Mouse (Mus musculus): ENCODE results near the gene Slc4a8.

Gene Slc4a8

GRCm38 (mm10) chr15:100761419-100762185, at the start of gene Slc4a8:
Gene Slc4a8 (plus strand): TSS chr15:100761747.
- DNase-seq (ENCODE audit: low spot score): peak; percentile 91

- no peak for DNase-seq (ENCODE audit: low spot score)
Observed at GRCm38 (mm10) chr15:100714470-100714869, 47.1 kb upstream of the Slc4a8 start.

- no peak for DNase-seq (ENCODE audit: low spot score)
Observed at GRCm38 (mm10) chr15:100715399-100715993, 46.1 kb upstream of the Slc4a8 start.

GRCm38 (mm10) chr15:100717933-100718332, 43.6 kb upstream of the Slc4a8 start:
- no peak for DNase-seq (ENCODE audit: low spot score)

- DNase-seq (ENCODE audit: low spot score): no peak
Observed at GRCm38 (mm10) chr15:100718572-100718971, 43.0 kb upstream of the Slc4a8 start.

- DNase-seq (ENCODE audit: low spot score): no peak
Observed at GRCm38 (mm10) chr15:100719217-100719616, 42.3 kb upstream of the Slc4a8 start.

GRCm38 (mm10) chr15:100720066-100720465, 41.5 kb upstream of the Slc4a8 start:
- DNase-seq (ENCODE audit: low spot score): no peak

GRCm38 (mm10) chr15:100721445-100721844, 40.1 kb upstream of the Slc4a8 start:
- no peak for DNase-seq (ENCODE audit: low spot score)

- no peak for DNase-seq (ENCODE audit: low spot score)
Observed at GRCm38 (mm10) chr15:100722026-100722425, 39.5 kb upstream of the Slc4a8 start.

GRCm38 (mm10) chr15:100722564-100722963, 39.0 kb upstream of the Slc4a8 start:
- no peak for DNase-seq (ENCODE audit: low spot score)

- no peak for DNase-seq (ENCODE audit: low spot score)
Observed at GRCm38 (mm10) chr15:100723505-100723904, 38.0 kb upstream of the Slc4a8 start.

- no peak for DNase-seq (ENCODE audit: low spot score)
Observed at GRCm38 (mm10) chr15:100726721-100727120, 34.8 kb upstream of the Slc4a8 start.

- no peak for DNase-seq (ENCODE audit: low spot score)
Observed at GRCm38 (mm10) chr15:100727834-100728233, 33.7 kb upstream of the Slc4a8 start.

GRCm38 (mm10) chr15:100728586-100728985, 33.0 kb upstream of the Slc4a8 start:
- no peak for DNase-seq (ENCODE audit: low spot score)

- DNase-seq (ENCODE audit: low spot score): peak; percentile 66
Observed at GRCm38 (mm10) chr15:100729281-100729985, 32.1 kb upstream of the Slc4a8 start, which contains the start of gene Galnt6. Gene Galnt6 (minus strand): TSS chr15:100729376.

GRCm38 (mm10) chr15:100731081-100731480, 30.5 kb upstream of the Slc4a8 start:
- DNase-seq (ENCODE audit: low spot score): no peak

- peak; percentile 53 for DNase-seq (ENCODE audit: low spot score)
Observed at GRCm38 (mm10) chr15:100732580-100732979, 29.0 kb upstream of the Slc4a8 start.

GRCm38 (mm10) chr15:100735095-100735952, 26.2 kb upstream of the Slc4a8 start:
- DNase-seq (ENCODE audit: low spot score): no peak

- no peak for DNase-seq (ENCODE audit: low spot score)
Observed at GRCm38 (mm10) chr15:100735953-100736300, 25.6 kb upstream of the Slc4a8 start.

- no peak for DNase-seq (ENCODE audit: low spot score)
Observed at GRCm38 (mm10) chr15:100737667-100738066, 23.9 kb upstream of the Slc4a8 start.

GRCm38 (mm10) chr15:100738351-100738781, 23.2 kb upstream of the Slc4a8 start:
- no peak for DNase-seq (ENCODE audit: low spot score)

GRCm38 (mm10) chr15:100739442-100739841, 22.1 kb upstream of the Slc4a8 start:
- no peak for DNase-seq (ENCODE audit: low spot score)
